Mouse (Mus musculus) sigmoid colon, adult 10 weeks (tissue): ENCODE measurements around the gene Mdh1. TPM values are rescaled to one million over a fixed set of nuclear protein-coding genes. Genes with fewer than 3 reads are reported as not detected.

ENCODE experiments used
- polyA plus RNA-seq: library from polyadenylated mRNA; stranded (reverse); fragments of 350-450 nt; fragmentation: Illumina TruSeq; extraction: RNeasy Lipid Tissue Mini Kit (QIAGEN cat#74804); gene quantifications from one replicate; pipeline ENCODE4 v1.2.3, GENCODE M21; 2014; ENCODE audit warnings: low read depth, low replicate concordance

The Mdh1 gene
- 191 TPM for polyA plus RNA-seq

GRCm38 (mm10) chr11:21571700-21572381 lies at the start of gene Mdh1, which contains the start of gene Wdpcp:
Mdh1 (minus strand) TSS chr11:21572367.
Wdpcp (plus strand) TSS chr11:21572235.

Other genes with a start within 250 kb of the Mdh1 start
- 722 TPM for gene Ugp2, start 201.2 kb downstream of the Mdh1 start, polyA plus RNA-seq
- 5.3 TPM for gene Wdpcp, start 132 bp downstream of the Mdh1 start, polyA plus RNA-seq